Mouse (Mus musculus) adrenal gland, adult 8-10 months (tissue): ENCODE data around the gene Dusp1. TPM values are rescaled to one million over a fixed set of nuclear protein-coding genes. Genes with fewer than 3 reads are reported as not detected.

Source experiments
- DNase-seq: peaks from one replicate; pipeline ENCODE4 v3.0.0; 2022
- total RNA-seq, 4 experiments: library from RNA; stranded (reverse); gene quantifications; 2 replicates each; pipeline ENCODE4 v1.2.4; 2022

Gene Dusp1
- total RNA-seq, 4 experiments from 2014 or later: 41.3 to 67.9 (median 53.3) TPM

DNA sequence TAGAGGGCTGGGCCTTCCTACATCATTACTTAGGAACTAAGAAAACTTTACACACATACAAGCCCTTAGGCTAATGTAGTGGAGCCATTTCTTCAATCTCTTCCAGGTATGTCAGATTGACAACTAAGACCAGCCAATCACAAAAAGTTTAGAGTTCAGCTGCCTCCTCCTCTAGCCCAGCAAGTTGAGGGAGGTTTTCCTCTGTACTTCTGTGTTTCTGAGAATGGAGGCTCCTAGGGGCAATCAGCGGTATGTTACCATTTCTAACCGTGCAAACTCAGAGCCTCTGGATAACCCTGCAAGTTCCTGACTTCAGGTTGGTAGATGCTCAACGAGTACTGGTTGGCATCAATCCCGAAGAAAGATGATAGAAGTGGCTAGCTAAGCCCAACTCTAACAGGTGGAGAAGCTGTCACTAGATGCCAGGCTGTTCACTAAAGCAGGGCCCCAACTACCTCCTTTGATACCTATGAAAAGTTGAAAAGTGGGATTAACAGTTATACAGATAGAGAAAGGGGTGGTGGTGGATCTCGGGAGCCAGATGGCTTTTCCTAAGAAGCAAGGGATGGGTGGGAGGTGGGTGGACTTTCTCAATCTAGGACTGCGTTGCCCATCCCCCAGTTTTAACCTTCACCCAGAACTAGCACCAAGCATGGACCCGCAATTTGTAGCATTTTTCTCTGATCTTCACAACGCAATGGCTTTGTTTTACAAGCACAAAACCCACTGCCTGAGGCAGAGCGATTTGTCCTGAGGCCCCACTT is 1.2 kb downstream of the Dusp1 start:
- DNase-seq: no peak

DNA sequence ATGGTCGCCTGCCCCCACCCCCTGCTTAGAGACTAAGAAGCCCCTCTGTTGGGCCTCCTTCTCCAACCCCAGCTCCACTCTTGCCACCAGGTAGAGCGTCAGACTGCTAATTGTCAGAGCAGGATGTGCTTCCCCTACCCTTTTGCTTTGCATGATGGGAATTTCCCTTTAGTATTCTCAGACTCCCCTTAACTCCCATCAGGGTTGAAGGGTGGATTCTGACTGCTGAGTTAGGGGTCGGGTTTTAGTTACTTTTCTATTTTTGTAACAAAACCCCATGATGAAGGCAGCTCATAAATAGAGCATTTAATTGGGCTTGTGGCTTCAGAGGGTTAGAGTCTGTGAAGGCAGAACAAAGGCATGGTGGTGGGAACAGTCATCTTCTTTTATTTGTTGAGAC is 8.9 kb downstream of the Dusp1 start:
- no peak for DNase-seq

DNA sequence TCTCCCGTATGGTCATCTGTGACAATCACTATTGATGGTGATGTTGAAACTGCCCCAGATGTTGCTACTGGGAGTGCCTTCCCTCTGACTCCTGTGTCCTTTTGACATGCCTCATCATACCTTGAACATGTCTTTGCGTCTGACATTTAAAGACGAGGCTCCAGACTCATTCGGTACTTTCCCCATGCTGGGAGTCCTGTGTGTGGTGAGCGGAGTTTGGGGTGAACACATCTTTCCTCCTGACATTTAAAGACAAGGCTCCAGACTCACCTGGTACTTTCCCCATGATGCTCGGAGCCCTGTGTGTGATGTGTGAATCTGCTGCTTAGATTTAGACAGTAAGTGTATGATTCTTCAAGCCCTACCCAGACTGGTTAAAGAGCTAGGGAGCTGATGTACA is 10.8 kb downstream of the Dusp1 start:
- no peak for DNase-seq

DNA sequence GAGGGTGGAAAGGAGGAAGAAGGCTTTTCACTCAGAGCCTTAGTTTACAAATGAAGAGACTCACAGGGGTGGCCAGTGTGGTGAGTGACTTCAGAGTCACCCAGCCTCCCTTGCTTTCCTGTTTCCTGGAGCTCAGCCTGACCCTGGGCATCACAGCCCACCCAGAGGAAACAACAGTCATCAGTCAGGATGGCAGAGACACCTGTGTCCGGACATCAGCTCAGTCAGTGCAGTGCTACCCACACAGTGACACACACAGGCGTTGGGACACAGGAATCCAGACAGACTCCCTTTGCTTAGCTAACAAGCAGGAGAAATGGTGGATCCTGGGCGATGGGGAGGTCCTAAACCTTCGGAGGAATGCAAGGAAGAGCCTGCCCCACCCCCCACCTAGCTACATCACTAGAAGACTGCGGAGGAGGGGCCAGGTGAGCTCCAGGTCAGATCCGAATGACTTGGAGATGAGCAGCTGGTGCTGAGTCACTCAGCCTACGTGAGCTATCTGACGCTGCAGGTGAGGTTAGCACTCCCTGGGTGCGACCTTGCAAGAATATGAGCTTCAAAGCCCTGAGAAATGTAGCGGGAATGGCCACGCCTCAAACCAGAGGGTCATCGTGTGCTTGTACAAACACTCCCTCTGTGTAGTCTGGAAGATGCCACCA is 12.6 kb downstream of the Dusp1 start:
- DNase-seq: no peak

DNA sequence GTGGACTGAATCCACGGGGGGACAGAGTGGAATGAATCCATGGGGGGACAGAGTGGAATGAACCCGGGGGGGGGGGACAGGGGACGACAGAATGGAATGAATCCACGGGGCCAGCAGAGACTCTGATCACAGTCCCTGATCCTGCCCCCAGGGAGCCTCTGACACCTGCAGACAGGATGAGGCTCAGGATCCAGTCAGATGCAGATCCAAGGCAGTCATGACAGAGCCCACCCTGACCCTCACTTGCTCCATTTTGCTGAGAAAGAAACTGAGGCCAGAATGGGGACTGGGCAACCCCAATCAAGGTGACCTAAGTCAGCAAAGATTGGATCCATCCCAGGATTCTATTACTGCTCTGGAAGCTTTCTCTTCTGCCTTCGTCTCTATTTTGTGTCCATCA is 13.4 kb downstream of the Dusp1 start:
- DNase-seq: no peak

GRCm38 (mm10) chr17:26547771-26548170 is 14.2 kb downstream of the Dusp1 start:
- DNase-seq: no peak

DNA sequence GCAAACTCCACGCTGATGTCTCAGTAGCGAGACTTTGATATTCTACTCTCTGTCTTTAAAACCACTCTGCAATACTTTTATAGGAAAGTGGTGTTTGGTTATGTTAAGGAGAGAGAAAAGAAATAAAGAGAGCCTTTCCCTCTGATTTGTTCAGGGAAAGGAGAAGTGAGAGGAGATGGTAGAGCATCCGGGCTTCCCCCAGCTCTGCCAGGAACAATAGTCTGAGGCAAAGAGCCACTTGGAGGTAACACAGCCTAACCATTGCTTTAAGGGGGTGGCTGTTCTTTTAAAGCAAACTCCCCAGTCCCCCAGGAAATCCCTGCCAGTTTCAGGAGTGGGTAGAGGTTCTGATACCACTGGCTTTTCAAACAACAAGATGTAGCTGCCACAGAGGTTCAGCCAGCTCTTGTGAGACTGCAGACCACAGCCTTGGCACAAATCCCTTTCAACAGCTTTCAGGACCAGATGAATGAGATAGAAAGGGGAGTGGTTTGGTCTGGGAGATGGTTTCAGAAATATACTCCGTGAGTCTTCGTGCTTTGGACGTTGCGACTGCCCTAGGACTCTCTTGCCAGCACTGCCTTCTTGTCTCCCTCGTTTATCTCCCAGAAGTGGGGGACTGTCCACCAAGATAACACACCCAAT is 17.5 kb downstream of the Dusp1 start:
- no peak for DNase-seq

- DNase-seq: no peak
Measured at GRCm38 (mm10) chr17:26540083-26540482, 21.8 kb downstream of the Dusp1 start.

GRCm38 (mm10) chr17:26537722-26538471 is 24.0 kb downstream of the Dusp1 start:
- no peak for DNase-seq

- DNase-seq: no peak
Measured at GRCm38 (mm10) chr17:26535251-26536136, 26.4 kb downstream of the Dusp1 start.

- DNase-seq: no peak
Measured at GRCm38 (mm10) chr17:26534695-26535094, 27.2 kb downstream of the Dusp1 start.

DNA sequence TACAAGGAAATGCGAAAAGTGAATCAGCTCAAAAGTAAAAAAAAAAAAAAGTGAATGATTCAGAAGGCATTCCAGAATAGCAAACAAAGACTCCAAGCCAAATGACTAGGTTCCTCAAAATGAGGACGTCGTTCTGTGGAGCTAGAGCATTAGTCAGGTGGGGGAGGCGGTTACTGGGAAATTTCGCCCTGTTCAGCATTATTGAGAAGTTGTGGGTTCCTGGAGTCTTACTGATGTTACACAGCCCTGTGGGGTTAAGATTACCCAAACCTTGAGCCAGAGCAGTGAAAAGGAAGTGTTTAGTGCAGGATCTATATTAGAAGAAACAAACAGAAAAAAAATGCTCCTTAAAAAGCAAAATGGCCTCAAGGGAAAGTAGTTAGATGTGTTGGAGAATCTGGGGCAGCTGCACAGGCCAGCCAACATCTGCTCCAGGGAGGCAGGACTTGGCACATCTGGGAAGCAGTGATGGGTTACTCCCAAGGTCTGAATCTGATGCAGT is 28.0 kb downstream of the Dusp1 start:
- DNase-seq: no peak

DNA sequence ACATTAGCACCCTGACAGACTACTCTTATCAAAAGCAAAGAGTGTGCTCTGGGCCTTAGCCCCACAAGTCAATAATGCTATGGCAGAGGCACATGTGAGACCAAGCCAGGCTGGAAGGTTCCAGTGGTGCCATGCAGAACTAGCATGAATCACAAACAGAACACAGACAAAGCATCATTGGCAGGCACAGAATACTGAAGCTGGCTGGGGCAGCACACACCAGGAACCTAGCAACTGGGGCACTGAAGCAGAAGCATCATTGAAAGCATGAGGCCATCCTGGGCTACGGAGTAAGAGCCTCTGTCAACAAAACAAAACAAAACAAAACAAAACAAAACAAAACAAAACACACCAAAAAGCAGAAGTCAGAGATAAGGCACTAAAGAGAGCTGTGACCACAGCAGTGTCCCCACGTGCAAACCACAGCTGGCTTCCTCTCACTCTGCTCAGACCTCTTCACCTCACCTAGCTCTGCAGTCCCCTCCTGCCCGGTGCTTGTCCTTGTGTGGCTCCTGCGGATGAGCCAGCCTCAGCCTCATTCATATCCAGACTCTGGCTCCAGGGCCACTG is 29.4 kb downstream of the Dusp1 start:
- DNase-seq: no peak

DNA sequence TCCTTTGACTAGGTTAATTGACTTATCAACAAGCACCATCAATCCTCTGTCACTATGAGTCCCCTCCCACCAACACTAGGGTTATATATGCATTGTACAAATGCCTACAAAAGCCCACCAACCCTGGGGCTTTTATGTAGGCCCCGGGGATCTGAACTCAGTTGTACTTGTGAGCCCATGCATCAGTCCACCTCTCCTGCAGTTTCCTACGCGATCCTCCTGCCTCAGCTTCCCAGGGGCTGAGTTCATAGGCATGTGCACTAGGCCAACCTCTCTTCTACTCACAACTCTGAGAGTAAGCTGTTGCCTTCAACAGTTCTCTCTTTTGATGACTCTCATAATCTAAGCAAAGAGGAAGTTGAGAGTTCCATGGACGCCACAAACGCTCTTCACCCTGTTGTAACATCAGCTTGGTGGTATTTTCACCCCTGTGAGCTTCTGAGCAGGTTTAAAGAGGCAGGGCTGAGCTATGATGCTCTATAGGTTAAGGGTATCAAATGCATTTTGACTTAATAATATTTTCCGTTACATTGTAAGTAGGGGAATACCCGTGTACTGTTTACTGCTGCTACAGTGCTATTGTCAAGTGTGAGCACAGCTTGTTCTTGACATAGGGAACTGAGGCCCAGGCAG is 30.4 kb downstream of the Dusp1 start:
- DNase-seq: no peak

GRCm38 (mm10) chr17:26530590-26531081 is 31.3 kb downstream of the Dusp1 start:
- peak; percentile 76 for DNase-seq

DNA sequence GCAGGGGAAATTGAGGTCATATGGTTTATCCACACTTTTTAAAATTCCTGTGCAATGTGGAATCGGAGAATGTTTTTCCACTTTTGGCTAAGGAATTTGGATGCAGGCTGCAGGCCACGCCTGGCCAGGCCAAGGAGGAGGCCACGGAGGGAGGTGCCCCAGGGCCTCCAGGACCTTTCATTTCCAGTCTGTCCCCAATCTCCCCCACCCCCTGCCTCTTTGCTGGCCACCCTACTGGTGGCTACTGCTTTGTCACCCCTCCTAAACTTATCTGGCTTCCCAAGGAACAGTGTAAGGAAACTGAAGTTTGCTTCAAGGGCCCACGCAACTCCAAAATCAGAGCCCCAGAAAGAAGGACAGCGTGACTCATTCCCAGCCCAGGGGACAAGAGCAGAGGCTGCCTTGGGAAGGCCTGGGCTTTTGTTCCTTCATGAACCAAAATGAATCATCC is 32.1 kb downstream of the Dusp1 start:
- DNase-seq: no peak

GRCm38 (mm10) chr17:26528751-26529150 is 33.2 kb downstream of the Dusp1 start:
- DNase-seq: no peak

GRCm38 (mm10) chr17:26527291-26527690 is 34.6 kb downstream of the Dusp1 start:
- DNase-seq: no peak

DNA sequence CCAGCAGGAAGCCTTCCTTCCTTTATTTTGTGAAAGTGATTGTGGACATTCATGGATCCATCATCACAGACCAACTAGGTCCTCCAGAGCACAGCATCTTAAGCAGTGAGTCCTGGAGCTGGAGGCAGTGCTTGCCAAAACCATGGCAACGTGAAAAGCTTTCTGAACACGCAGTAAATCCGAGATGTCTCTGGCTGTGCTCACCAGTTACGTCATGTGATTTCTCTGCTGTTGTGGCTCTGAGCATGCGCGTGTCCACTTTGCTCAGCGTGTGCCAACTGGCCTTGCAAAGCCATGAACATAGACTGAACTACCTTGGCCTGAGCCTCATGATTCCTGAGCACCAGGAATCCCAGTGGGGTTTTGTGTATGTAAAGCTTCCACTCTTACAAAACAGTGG is 36.6 kb downstream of the Dusp1 start:
- no peak for DNase-seq

DNA sequence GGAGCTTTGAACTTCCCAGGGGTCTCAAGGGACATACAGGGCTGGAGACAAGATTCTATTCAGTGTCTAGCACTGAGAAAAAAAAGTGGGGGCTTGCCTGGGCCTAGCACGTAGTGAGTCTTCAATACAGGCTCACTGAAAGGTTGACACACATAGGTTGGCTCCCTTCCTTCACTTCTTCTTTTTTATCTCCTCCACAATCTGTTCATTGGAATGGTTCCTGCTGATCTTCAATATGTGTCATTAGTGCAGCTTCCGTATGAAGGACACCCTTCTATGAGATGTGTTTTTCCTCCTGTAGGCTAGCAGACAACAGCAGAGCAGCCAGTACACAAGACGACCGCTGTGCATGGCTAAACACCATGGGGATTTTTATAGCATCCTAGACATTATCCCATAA is 37.1 kb downstream of the Dusp1 start:
- no peak for DNase-seq

DNA sequence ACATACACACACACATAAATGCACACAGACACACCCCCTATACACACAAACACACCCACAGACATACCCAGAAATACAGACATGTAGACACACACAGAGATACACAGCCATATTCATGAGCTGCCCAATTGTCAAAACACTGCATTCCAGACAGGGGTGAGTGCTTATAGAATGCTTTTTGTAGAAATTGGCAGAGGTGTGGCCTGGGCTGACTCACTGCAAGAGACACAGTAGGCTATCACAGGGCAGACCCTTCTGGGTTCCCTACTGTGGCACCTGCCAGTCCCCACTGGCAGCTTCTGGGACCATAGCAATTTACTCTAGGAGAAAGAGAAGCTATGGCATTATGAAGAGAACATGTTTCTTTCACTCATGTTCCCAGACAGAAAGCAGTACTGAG is 37.6 kb downstream of the Dusp1 start:
- no peak for DNase-seq
